Mouse (Mus musculus) myocyte (in vitro differentiated cells): ENCODE results near the gene Prkag2. TPM values are rescaled to one million over a fixed set of nuclear protein-coding genes. Genes with fewer than 3 reads are reported as not detected.

Source experiments
- H3K27me3 ChIP-seq: one replicate; pipeline ENCODE4 v1.6.1; 2011; ENCODE audit not compliant: control insufficient read depth, insufficient read depth, insufficient read length
- H3K36me3 ChIP-seq: one replicate; pipeline ENCODE4 v1.6.1; 2011; ENCODE audit not compliant: control insufficient read depth, insufficient read depth
- H3K4me2 ChIP-seq: one replicate; pipeline ENCODE4 v1.6.1; 2011; ENCODE audit warnings: low read depth, control low read depth
- H3K4me3 ChIP-seq: one replicate; pipeline ENCODE4 v1.5.1; 2011; ENCODE audit warnings: mild to moderate bottlenecking, control low read depth, moderate library complexity
- H3K79me2 ChIP-seq: one replicate; pipeline ENCODE4 v1.6.1; 2011; ENCODE audit not compliant: control insufficient read depth, insufficient read depth
- H3ac ChIP-seq: one replicate; pipeline ENCODE4 v1.6.1; 2011; ENCODE audit not compliant: control insufficient read depth, insufficient read length
- CEBPB ChIP-seq: IDR thresholded peaks from 2 replicates; pipeline ENCODE4 v1.6.1; 2011; ENCODE audit warnings: mild to moderate bottlenecking, moderate library complexity; ENCODE audit not compliant: poor library complexity, insufficient read depth, severe bottlenecking
- E2F4 ChIP-seq: IDR thresholded peaks from one replicate; pipeline ENCODE4 v1.6.1; 2011; ENCODE audit warnings: mild to moderate bottlenecking, control low read depth, moderate library complexity; ENCODE audit not compliant: insufficient read depth
- MAX ChIP-seq: IDR thresholded peaks from one replicate; pipeline ENCODE4 v1.6.1; 2011; ENCODE audit warnings: low read depth, mild to moderate bottlenecking, control low read depth
- MYOD1 ChIP-seq, 3 experiments: IDR thresholded peaks; one replicate each; pipeline ENCODE4 v1.6.1; 2011; ENCODE audit warnings: control low read depth in 2 of 3, low read depth in 2 of 3, mild to moderate bottlenecking in 2 of 3, moderate library complexity in 1 of 3; ENCODE audit not compliant: insufficient read length in 2 of 3, control insufficient read depth in 1 of 3
- MYOG ChIP-seq, 3 experiments: IDR thresholded peaks; one replicate each; pipeline ENCODE4 v1.6.1; 2011; ENCODE audit warnings: control low read depth in 2 of 3, low read depth in 2 of 3, mild to moderate bottlenecking in 2 of 3; ENCODE audit not compliant: insufficient read length in 2 of 3, control insufficient read depth in 1 of 3, insufficient read depth in 1 of 3
- POLR2A ChIP-seq: IDR thresholded peaks from one replicate; pipeline ENCODE4 v1.6.1; 2011; ENCODE audit warnings: low read depth, mild to moderate bottlenecking, control low read depth, moderate library complexity; ENCODE audit not compliant: insufficient read length
- POLR2AphosphoS2 ChIP-seq: IDR thresholded peaks from one replicate; pipeline ENCODE4 v1.6.1; 2011; ENCODE audit warnings: low read depth, control low read depth; ENCODE audit not compliant: insufficient read length
- REST ChIP-seq: IDR thresholded peaks from one replicate; pipeline ENCODE4 v1.6.1; 2011; ENCODE audit warnings: mild to moderate bottlenecking, control low read depth, moderate library complexity; ENCODE audit not compliant: insufficient read depth, insufficient read length
- SRF ChIP-seq: IDR thresholded peaks from one replicate; pipeline ENCODE4 v1.6.1; 2011; ENCODE audit warnings: low read depth; ENCODE audit not compliant: control insufficient read depth, insufficient read length
- TCF12 ChIP-seq: IDR thresholded peaks from one replicate; pipeline ENCODE4 v1.6.1; 2011; ENCODE audit warnings: mild to moderate bottlenecking, control low read depth; ENCODE audit not compliant: poor library complexity, insufficient read depth, severe bottlenecking
- TCF3 ChIP-seq: IDR thresholded peaks from one replicate; pipeline ENCODE4 v1.6.1; 2011; ENCODE audit warnings: low read depth, control low read depth; ENCODE audit not compliant: insufficient read length
- USF1 ChIP-seq: IDR thresholded peaks from one replicate; pipeline ENCODE4 v1.6.1; 2011; ENCODE audit warnings: low read depth, mild to moderate bottlenecking, control low read depth, moderate library complexity
- polyA plus RNA-seq: library from polyadenylated mRNA; unstranded; fragments of >200 nt; fragmentation: generic; extraction: Trizol; gene quantifications from one replicate; pipeline ENCODE4 v1.2.1, GENCODE M21; 2012; ENCODE audit warnings: missing spikeins

The Prkag2 gene
- polyA plus RNA-seq, 1 experiment: 5.8 TPM

DNA sequence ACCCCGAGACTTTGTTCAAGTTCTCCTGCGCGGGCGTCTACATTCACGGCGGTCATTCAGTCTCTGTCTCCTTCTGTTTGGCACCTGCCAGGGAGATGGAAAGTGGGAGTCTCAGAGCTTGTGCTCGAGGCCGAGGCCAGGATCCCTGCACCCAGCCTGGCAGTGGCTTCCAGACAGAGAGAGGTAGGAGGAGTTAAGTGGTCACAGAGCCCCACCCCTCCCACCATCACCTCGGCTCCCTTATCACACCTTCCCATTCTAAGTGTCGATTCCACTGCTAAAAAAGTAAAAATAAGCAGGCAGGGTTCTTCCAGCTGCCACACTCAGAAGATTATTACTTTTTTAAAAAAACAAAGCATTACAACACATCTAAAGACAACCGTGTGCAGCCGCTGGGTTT lies 236.6 kb downstream of the Prkag2 start:
- no peak for TF ChIP-seq TCF12
- TF ChIP-seq MYOG (IDR thresholded peaks at IDR 0.05; ENCODE audit: control insufficient read depth in 1 of 3, insufficient read depth in 1 of 3, insufficient read length in 2 of 3, low read depth in 2 of 3): no peak
- TF ChIP-seq USF1: no peak
- TF ChIP-seq E2F4: no peak
- no peak for TF ChIP-seq MAX
- no peak for TF ChIP-seq CEBPB
- no peak for TF ChIP-seq TCF3
- TF ChIP-seq POLR2A: no peak
- H3K27me3 ChIP-seq: no peaks in the 10 kb centered on the region
- H3K4me3 ChIP-seq: no peak overlapping the region
- no peaks in the 10 kb centered on the region for H3K36me3 ChIP-seq
- H3K4me2 ChIP-seq: no peak overlapping the region
- no peaks in the 10 kb centered on the region for H3K79me2 ChIP-seq
- no peak overlapping the region for H3ac ChIP-seq

DNA sequence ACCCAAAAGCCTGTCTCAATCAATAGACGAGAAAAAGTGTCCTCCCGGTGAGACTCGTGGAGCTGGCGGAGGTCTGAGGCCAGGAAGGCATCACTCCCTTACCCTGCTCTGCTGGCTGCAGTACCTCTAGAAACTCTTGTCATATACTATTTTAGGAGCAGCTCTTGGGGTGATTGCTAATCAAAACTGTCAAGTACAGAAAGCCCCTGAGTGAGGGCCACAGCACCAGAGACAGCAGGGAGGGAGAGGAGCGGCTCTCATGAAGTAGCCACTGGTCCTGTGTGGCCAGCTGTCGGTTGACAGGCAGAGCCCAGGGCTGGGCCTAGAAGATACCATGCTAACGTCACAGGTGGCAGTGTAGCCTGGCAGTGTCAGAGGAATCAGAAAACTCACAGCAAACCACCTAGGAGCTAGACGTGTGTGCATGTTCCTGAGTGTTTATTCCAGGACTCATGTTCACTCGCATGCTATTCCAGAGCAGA lies 239.0 kb downstream of the Prkag2 start:
- no peak overlapping the region for H3ac ChIP-seq
- no peaks in the 10 kb centered on the region for H3K79me2 ChIP-seq
- TF ChIP-seq POLR2AphosphoS2 (no peak), MYOG (IDR thresholded peaks at IDR 0.05; ENCODE audit: control insufficient read depth in 1 of 3, insufficient read depth in 1 of 3, insufficient read length in 2 of 3, low read depth in 2 of 3) (no peak), TCF12 (no peak), POLR2A (no peak), USF1 (no peak)
- no peak overlapping the region for H3K4me2 ChIP-seq
- H3K36me3 ChIP-seq: no peaks in the 10 kb centered on the region
- no peaks in the 10 kb centered on the region for H3K27me3 ChIP-seq
- no peak overlapping the region for H3K4me3 ChIP-seq

DNA sequence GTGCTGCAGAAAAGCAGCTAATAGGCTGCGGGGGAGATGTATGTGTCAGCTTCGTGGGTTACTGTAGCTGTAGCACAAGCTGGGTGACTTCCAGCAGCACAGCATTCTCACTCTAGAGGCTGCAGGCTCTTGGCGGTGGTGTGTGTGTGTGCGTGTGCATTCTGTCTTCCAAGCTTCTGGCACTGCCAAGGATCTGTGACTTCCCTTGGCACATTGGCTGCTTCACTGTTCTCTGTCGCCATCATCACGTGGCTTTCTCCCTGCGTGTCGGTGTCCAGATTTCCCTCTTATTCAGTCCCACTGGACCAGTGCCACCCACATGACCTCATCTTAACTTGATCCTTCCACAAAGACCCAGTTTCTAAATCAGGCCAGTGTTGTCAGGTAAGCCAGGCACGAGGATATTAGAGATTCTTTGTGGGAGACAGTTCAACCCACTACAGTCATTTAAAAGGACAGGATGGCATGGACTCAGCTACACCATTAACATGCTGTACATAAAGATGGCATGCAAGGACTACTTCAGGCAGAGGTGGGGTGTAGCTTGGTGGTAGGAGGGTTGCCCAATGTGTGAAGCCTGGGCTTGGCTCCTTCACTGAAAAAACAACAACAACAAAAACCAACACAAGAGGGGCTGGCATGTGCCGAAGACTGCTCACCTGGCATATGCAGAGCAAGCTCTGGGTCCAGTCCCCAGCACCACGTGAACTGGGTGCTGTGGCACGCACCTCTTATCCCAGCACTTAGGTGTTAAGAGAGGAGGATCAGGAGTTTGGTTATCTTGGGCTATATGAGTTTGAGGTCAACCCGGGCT lies 239.6 kb downstream of the Prkag2 start:
- no peaks in the 10 kb centered on the region for H3K27me3 ChIP-seq
- no peak overlapping the region for H3K4me3 ChIP-seq
- H3K36me3 ChIP-seq: no peaks in the 10 kb centered on the region
- H3K79me2 ChIP-seq: no peaks in the 10 kb centered on the region
- no peak for TF ChIP-seq CEBPB
- no peak for TF ChIP-seq TCF3
- TF ChIP-seq E2F4: no peak
- TF ChIP-seq REST: no peak
- peak; percentile 62 for TF ChIP-seq USF1
- no peak for TF ChIP-seq MYOD1 (IDR thresholded peaks at IDR 0.05; ENCODE audit: control insufficient read depth in 1 of 3, insufficient read length in 2 of 3, low read depth in 2 of 3)
- H3ac ChIP-seq: no peak overlapping the region
- H3K4me2 ChIP-seq: peak overlapping the region; percentile 62

DNA sequence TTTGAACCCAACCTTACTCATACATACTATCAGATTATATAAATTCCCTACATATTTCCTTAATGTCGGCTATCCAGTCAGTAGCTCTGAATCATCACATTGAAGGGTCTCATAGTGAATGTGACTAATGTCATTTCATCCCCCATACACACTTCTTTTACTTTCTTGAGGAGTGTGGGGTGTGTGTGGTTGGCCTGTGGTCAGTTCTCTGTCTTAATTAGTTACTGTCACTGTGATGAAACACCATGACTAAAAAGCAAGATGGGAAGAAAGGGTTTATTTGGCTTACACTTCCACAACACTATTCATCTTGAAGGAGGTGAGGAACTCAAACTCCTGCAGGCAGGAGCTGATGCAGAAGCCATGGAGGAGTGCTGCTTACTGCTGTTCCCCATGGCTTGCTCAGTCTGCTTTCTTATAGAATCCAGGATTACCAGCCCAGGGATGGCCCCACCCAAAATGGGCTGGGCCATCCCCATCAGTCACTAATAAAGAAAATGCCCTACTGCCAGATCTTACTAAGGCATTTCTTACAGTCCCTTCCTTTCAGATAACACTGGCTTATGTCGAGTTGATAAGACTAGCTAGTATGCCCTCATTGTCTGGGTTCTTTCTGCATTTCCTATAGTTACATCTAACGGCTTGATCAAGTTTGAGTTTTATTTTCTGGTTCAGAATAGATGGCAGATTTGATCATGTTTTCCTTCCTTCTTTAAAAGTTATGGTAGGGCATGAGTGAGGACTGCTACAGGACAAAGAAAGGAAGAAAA lies 240.5 kb downstream of the Prkag2 start:
- no peaks in the 10 kb centered on the region for H3K79me2 ChIP-seq
- no peaks in the 10 kb centered on the region for H3K36me3 ChIP-seq
- no peak overlapping the region for H3K4me3 ChIP-seq
- TF ChIP-seq MAX (no peak), REST (no peak), E2F4 (no peak), MYOG (IDR thresholded peaks at IDR 0.05; ENCODE audit: control insufficient read depth in 1 of 3, insufficient read depth in 1 of 3, insufficient read length in 2 of 3, low read depth in 2 of 3) (no peak), POLR2AphosphoS2 (no peak), USF1 (no peak), TCF3 (no peak), SRF (no peak), MYOD1 (IDR thresholded peaks at IDR 0.05; ENCODE audit: control insufficient read depth in 1 of 3, insufficient read length in 2 of 3, low read depth in 2 of 3) (no peak), POLR2A (no peak), CEBPB (no peak), TCF12 (no peak)
- peak overlapping the region; percentile 62 for H3K4me2 ChIP-seq
- no peak overlapping the region for H3ac ChIP-seq
- H3K27me3 ChIP-seq: no peaks in the 10 kb centered on the region
